Mouse (Mus musculus): ENCODE results near the gene Slc26a6. TPM values are rescaled to one million over a fixed set of nuclear protein-coding genes. Genes with fewer than 3 reads are reported as not detected.
A peak's percentile ranks its signal among the peaks of the same experiment; 100 is the strongest.

Slc26a6 gene
- polyA plus RNA-seq, 1 experiment from 2014 or later: 15.5 TPM

- H3K4me3 ChIP-seq (ENCODE audit: low read depth, low read length): no peak within 1 kb of the TSS
- H3K27me3 ChIP-seq (ENCODE audit: control insufficient read depth, insufficient read depth, low read length): no peaks in the 10 kb centered on the region
- WGBS: 87% methylated on average over 6 of the region's 6 CpGs
- no peak within 1 kb of the TSS for H3K9ac ChIP-seq (replicated peaks; ENCODE audit: low read length)
- H3K36me3 ChIP-seq (replicated peaks; ENCODE audit: control insufficient read depth, insufficient read depth, low read depth, low read length): no peaks in the 10 kb centered on the region
- no peak within 1 kb of the TSS for H3K27ac ChIP-seq (replicated peaks; ENCODE audit: low read depth, low read length)
- no peaks in the 10 kb centered on the region for H3K9me3 ChIP-seq (replicated peaks; ENCODE audit: control insufficient read depth, low read length)
- no peaks in the 10 kb centered on the region for H3K4me1 ChIP-seq (ENCODE audit: control insufficient read depth, insufficient read depth, low read length)
- H3K4me2 ChIP-seq (ENCODE audit: low read depth, low read length): no peak within 1 kb of the TSS
- ATAC-seq (replicated peaks; ENCODE audit: insufficient number of reproducible peaks, low FRiP score, low TSS enrichment, low read depth) (0 out of 2 replicates have a peak, but pooled peaks have one; percentile 18), DNase-seq (ENCODE audit: low spot score) (no peak)
Measured at GRCm38 (mm10) chr9:108914491-108914890, 61.4 kb downstream of the Slc26a6 start, which contains the start of gene Tmem89. Tmem89 (plus strand) TSS chr9:108914619.

- Histone ChIP-seq H3K27ac (replicated peaks; ENCODE audit: low read depth, low read length) (no peak overlapping the region), H3K4me2 (ENCODE audit: low read depth, low read length) (no peak overlapping the region), H3K4me3 (ENCODE audit: low read depth, low read length) (no peak overlapping the region), H3K9ac (replicated peaks; ENCODE audit: low read length) (no peak overlapping the region), H3K36me3 (replicated peaks; ENCODE audit: control insufficient read depth, insufficient read depth, low read depth, low read length) (no peaks in the 10 kb centered on the region), H3K9me3 (replicated peaks; ENCODE audit: control insufficient read depth, low read length) (no peaks in the 10 kb centered on the region), H3K27me3 (ENCODE audit: control insufficient read depth, insufficient read depth, low read length) (no peaks in the 10 kb centered on the region), H3K4me1 (ENCODE audit: control insufficient read depth, insufficient read depth, low read length) (no peaks in the 10 kb centered on the region)
- DNase-seq (ENCODE audit: low spot score) (no peak), ATAC-seq (replicated peaks; ENCODE audit: insufficient number of reproducible peaks, low FRiP score, low TSS enrichment, low read depth) (no peak)
- WGBS: 80% methylated on average over 8 of the region's 8 CpGs
Measured at GRCm38 (mm10) chr9:108925897-108926296, 72.8 kb downstream of the Slc26a6 start.

- no peak overlapping the region for H3K4me2 ChIP-seq (ENCODE audit: low read depth, low read length)
- 85% methylated on average over 3 of the region's 3 CpGs for whole genome bisulfite sequencing
- H3K9ac ChIP-seq (replicated peaks; ENCODE audit: low read length): no peak overlapping the region
- ATAC-seq (replicated peaks; ENCODE audit: insufficient number of reproducible peaks, low FRiP score, low TSS enrichment, low read depth) (no peak), DNase-seq (ENCODE audit: low spot score) (no peak)
- H3K9me3 ChIP-seq (replicated peaks; ENCODE audit: control insufficient read depth, low read length): no peaks in the 10 kb centered on the region
- no peak overlapping the region for H3K27ac ChIP-seq (replicated peaks; ENCODE audit: low read depth, low read length)
- no peaks in the 10 kb centered on the region for H3K4me1 ChIP-seq (ENCODE audit: control insufficient read depth, insufficient read depth, low read length)
- H3K4me3 ChIP-seq (ENCODE audit: low read depth, low read length): no peak overlapping the region
- H3K27me3 ChIP-seq (ENCODE audit: control insufficient read depth, insufficient read depth, low read length): no peaks in the 10 kb centered on the region
- H3K36me3 ChIP-seq (replicated peaks; ENCODE audit: control insufficient read depth, insufficient read depth, low read depth, low read length): no peaks in the 10 kb centered on the region
Measured at GRCm38 (mm10) chr9:108928424-108928823, 75.3 kb downstream of the Slc26a6 start.

- ATAC-seq (replicated peaks; ENCODE audit: insufficient number of reproducible peaks, low FRiP score, low TSS enrichment, low read depth) (no peak), DNase-seq (ENCODE audit: low spot score) (no peak)
- Histone ChIP-seq H3K4me2 (ENCODE audit: low read depth, low read length) (no peak overlapping the region), H3K27me3 (ENCODE audit: control insufficient read depth, insufficient read depth, low read length) (no peaks in the 10 kb centered on the region), H3K4me1 (ENCODE audit: control insufficient read depth, insufficient read depth, low read length) (no peaks in the 10 kb centered on the region), H3K36me3 (replicated peaks; ENCODE audit: control insufficient read depth, insufficient read depth, low read depth, low read length) (no peaks in the 10 kb centered on the region; the same call in 1 of the 2 replicates), H3K4me3 (ENCODE audit: low read depth, low read length) (no peak overlapping the region), H3K9ac (replicated peaks; ENCODE audit: low read length) (no peak overlapping the region; the same call in 1 of the 2 replicates), H3K27ac (replicated peaks; ENCODE audit: low read depth, low read length) (no peak overlapping the region), H3K9me3 (replicated peaks; ENCODE audit: control insufficient read depth, low read length) (no peaks in the 10 kb centered on the region)
- WGBS: 15% methylated on average over 3 of the region's 3 CpGs
Measured at GRCm38 (mm10) chr9:108935991-108936390, 82.9 kb downstream of the Slc26a6 start.

GRCm38 (mm10) chr9:108936418-108937364 lies 83.6 kb downstream of the Slc26a6 start, which contains the start of gene Uqcrc1:
Uqcrc1 (plus strand) TSS chr9:108936633.
- Histone ChIP-seq H3K9ac (replicated peaks; ENCODE audit: low read length) (peak within 1 kb of the TSS; percentile 94), H3K9me3 (replicated peaks; ENCODE audit: control insufficient read depth, low read length) (no peaks in the 10 kb centered on the region), H3K4me2 (ENCODE audit: low read depth, low read length) (peak within 1 kb of the TSS; percentile 68), H3K4me1 (ENCODE audit: control insufficient read depth, insufficient read depth, low read length) (no peaks in the 10 kb centered on the region), H3K4me3 (ENCODE audit: low read depth, low read length) (peak within 1 kb of the TSS; percentile 94), H3K27ac (replicated peaks; ENCODE audit: low read depth, low read length) (peak within 1 kb of the TSS; percentile 28; the same call in 1 of the 2 replicates), H3K36me3 (replicated peaks; ENCODE audit: control insufficient read depth, insufficient read depth, low read depth, low read length) (no peaks in the 10 kb centered on the region; the same call in 1 of the 2 replicates), H3K27me3 (ENCODE audit: control insufficient read depth, insufficient read depth, low read length) (no peaks in the 10 kb centered on the region)
- DNase-seq (ENCODE audit: low spot score) (peak; percentile 98), ATAC-seq (replicated peaks; ENCODE audit: insufficient number of reproducible peaks, low FRiP score, low TSS enrichment, low read depth) (peak; percentile 80)
- under 1% methylated on average over 58 of the region's 58 CpGs for WGBS

GRCm38 (mm10) chr9:108945111-108945510 lies 92.0 kb downstream of the Slc26a6 start:
- Histone ChIP-seq H3K27me3 (ENCODE audit: control insufficient read depth, insufficient read depth, low read length) (no peaks in the 10 kb centered on the region), H3K4me2 (ENCODE audit: low read depth, low read length) (no peak overlapping the region), H3K9ac (replicated peaks; ENCODE audit: low read length) (no peak overlapping the region), H3K36me3 (replicated peaks; ENCODE audit: control insufficient read depth, insufficient read depth, low read depth, low read length) (peaks cover 12% of the 10 kb centered on the region), H3K9me3 (replicated peaks; ENCODE audit: control insufficient read depth, low read length) (no peaks in the 10 kb centered on the region), H3K4me1 (ENCODE audit: control insufficient read depth, insufficient read depth, low read length) (peaks cover 3% of the 10 kb centered on the region; the same call in 1 of the 2 replicates), H3K27ac (replicated peaks; ENCODE audit: low read depth, low read length) (no peak overlapping the region), H3K4me3 (ENCODE audit: low read depth, low read length) (no peak overlapping the region)
- DNase-seq (ENCODE audit: low spot score): no peak
- 85% methylated on average over 9 of the region's 9 CpGs for WGBS
- no peak for ATAC-seq (replicated peaks; ENCODE audit: insufficient number of reproducible peaks, low FRiP score, low TSS enrichment, low read depth)

GRCm38 (mm10) chr9:108945608-108946007 lies 92.5 kb downstream of the Slc26a6 start:
- H3K36me3 ChIP-seq (replicated peaks; ENCODE audit: control insufficient read depth, insufficient read depth, low read depth, low read length): peaks cover 12% of the 10 kb centered on the region
- peaks cover 3% of the 10 kb centered on the region; the same call in 1 of the 2 replicates for H3K4me1 ChIP-seq (ENCODE audit: control insufficient read depth, insufficient read depth, low read length)
- no peak overlapping the region for H3K27ac ChIP-seq (replicated peaks; ENCODE audit: low read depth, low read length)
- DNase-seq (ENCODE audit: low spot score) (no peak), ATAC-seq (replicated peaks; ENCODE audit: insufficient number of reproducible peaks, low FRiP score, low TSS enrichment, low read depth) (no peak)
- H3K27me3 ChIP-seq (ENCODE audit: control insufficient read depth, insufficient read depth, low read length): no peaks in the 10 kb centered on the region
- H3K4me2 ChIP-seq (ENCODE audit: low read depth, low read length): no peak overlapping the region
- WGBS: 84% methylated on average over 5 of the region's 5 CpGs
- no peaks in the 10 kb centered on the region for H3K9me3 ChIP-seq (replicated peaks; ENCODE audit: control insufficient read depth, low read length)
- no peak overlapping the region for H3K9ac ChIP-seq (replicated peaks; ENCODE audit: low read length)
- H3K4me3 ChIP-seq (ENCODE audit: low read depth, low read length): no peak overlapping the region
